Mouse (Mus musculus): ENCODE data around the gene Rab1a. TPM values are rescaled to one million over a fixed set of nuclear protein-coding genes. Genes with fewer than 3 reads are reported as not detected.

The Rab1a gene
- polyA plus RNA-seq, 1 experiment = 69.8 TPM

GRCm38 (mm10) chr11:20193100-20193736, 8.0 kb upstream of the Rab1a start:
- Histone ChIP-seq H3K4me3 (replicated peaks; ENCODE audit: extremely low read depth, low read depth, low read length) (no peak overlapping the region), H3K4me1 (ENCODE audit: control insufficient read depth, insufficient read depth, low read length) (peaks cover 10% of the 10 kb centered on the region)
- TF ChIP-seq CTCF (IDR thresholded peaks at IDR 0.05; ENCODE audit: insufficient read depth, low read length) (no peak), POLR2A (IDR thresholded peaks at IDR 0.05; ENCODE audit: borderline replicate concordance, extremely low read depth, low read depth, low read length) (peak; percentile 15; the same call in 1 of the 2 replicates)
- peak; percentile 24 for DNase-seq
- 45% methylated on average over 4 of the region's 4 CpGs for WGBS

DNA sequence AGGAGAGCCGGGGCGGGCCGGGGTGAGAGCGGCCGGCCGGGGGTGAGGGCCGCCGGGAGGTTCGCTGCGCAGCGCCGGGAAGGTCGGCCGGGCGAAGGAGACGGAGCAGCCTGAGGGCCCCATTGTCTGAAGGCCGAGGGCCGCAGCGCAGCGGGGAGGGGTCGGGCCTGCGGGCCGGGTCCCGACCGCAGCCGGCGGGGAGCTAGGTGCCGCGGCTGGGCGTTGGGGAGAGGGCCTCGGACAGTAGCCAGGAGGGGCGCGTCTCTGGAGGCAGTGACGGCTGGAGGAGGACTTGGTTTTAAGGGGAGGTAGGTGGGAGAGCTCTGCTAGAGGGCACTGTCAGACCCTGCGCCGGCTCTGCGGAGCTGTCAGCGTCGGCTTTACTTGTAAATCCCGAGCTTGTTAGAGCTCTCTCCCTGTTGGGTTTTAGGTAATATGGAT, 449 bp downstream of the Rab1a start:
- peak; percentile 69 for DNase-seq
- TF ChIP-seq CTCF (IDR thresholded peaks at IDR 0.05; ENCODE audit: insufficient read depth, low read length) = no peak
- no peak; the same call in 1 of the 2 replicates for TF ChIP-seq POLR2A (IDR thresholded peaks at IDR 0.05; ENCODE audit: borderline replicate concordance, extremely low read depth, low read depth, low read length)

GRCm38 (mm10) chr11:20202299-20203011, 1.2 kb downstream of the Rab1a start:
- DNase-seq = no peak
- Histone ChIP-seq H3K4me1 (ENCODE audit: control insufficient read depth, insufficient read depth, low read length) (peaks cover 29% of the 10 kb centered on the region), H3K4me3 (replicated peaks; ENCODE audit: extremely low read depth, low read depth, low read length) (peak overlapping the region; percentile 81)
- TF ChIP-seq POLR2A (IDR thresholded peaks at IDR 0.05; ENCODE audit: borderline replicate concordance, extremely low read depth, low read depth, low read length) (no peak), CTCF (IDR thresholded peaks at IDR 0.05; ENCODE audit: insufficient read depth, low read length) (no peak)
- 7% methylated on average over 7 of the region's 7 CpGs for WGBS

More for the DNA sequence above, 449 bp downstream of the Rab1a start:
- WGBS = 2% methylated on average over 40 of the region's 40 CpGs
- Histone ChIP-seq H3K4me3 (replicated peaks; ENCODE audit: extremely low read depth, low read depth, low read length) (peak overlapping the region; percentile 81), H3K4me1 (ENCODE audit: control insufficient read depth, insufficient read depth, low read length) (peaks cover 26% of the 10 kb centered on the region)

DNA sequence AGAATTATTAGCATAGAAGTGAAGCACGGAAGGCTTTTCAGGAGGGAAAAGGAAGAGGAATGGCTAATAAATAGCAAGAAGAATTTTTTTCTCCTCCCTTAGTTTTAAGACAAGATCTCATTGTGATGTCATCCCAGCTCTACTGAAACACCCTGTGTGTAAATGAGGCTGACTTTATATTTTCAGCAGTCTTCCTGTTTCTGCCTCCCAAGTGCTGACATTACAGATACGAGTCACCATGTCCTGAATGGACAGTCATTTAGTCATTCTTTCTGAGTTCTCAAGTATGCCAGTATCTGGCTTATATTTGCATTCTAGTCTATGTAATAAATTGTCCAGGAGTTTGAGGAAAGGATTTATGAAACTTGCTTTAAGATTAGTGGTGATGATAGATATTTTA, 3.1 kb downstream of the Rab1a start:
- peaks cover 40% of the 10 kb centered on the region for H3K4me1 ChIP-seq (ENCODE audit: control insufficient read depth, insufficient read depth, low read length)
- DNase-seq = no peak
- no peak overlapping the region for H3K4me3 ChIP-seq (replicated peaks; ENCODE audit: extremely low read depth, low read depth, low read length)
- no peak for TF ChIP-seq POLR2A (IDR thresholded peaks at IDR 0.05; ENCODE audit: borderline replicate concordance, extremely low read depth, low read depth, low read length)
- TF ChIP-seq CTCF (IDR thresholded peaks at IDR 0.05; ENCODE audit: insufficient read depth, low read length) = no peak
- 10% methylated on average over 2 of the region's 2 CpGs for WGBS

- DNase-seq = no peak
- WGBS = 42% methylated on average over 9 of the region's 9 CpGs
- Histone ChIP-seq H3K4me3 (replicated peaks; ENCODE audit: extremely low read depth, low read depth, low read length) (peak overlapping the region; percentile 20), H3K4me1 (ENCODE audit: control insufficient read depth, insufficient read depth, low read length) (peaks cover 46% of the 10 kb centered on the region)
- TF ChIP-seq POLR2A (IDR thresholded peaks at IDR 0.05; ENCODE audit: borderline replicate concordance, extremely low read depth, low read depth, low read length) = no peak
- TF ChIP-seq CTCF (IDR thresholded peaks at IDR 0.05; ENCODE audit: insufficient read depth, low read length) = no peak
Observed at GRCm38 (mm10) chr11:20204870-20205446, 3.7 kb downstream of the Rab1a start.

DNA sequence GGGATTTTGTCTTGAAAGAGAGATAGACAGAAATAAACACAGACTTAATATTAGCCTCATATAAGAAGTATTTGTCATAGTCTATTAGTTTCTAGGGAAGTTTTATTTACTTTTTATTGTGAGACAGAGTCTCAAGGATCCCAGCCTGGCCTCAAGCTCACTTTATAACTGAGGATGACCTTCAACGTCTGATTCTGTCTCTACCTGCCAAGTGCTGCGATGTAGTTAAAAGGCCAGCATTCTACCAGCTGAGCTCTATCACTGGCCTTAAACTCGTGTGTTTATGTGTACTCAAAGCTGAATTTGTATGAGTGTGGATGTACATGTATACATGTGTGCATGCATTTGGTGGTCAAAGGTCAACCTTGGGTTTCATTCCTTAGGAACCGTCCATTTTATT, 4.3 kb downstream of the Rab1a start:
- 19% methylated on average over 4 of the region's 4 CpGs for WGBS
- DNase-seq = no peak
- no peak overlapping the region for H3K4me3 ChIP-seq (replicated peaks; ENCODE audit: extremely low read depth, low read depth, low read length)
- peaks cover 51% of the 10 kb centered on the region for H3K4me1 ChIP-seq (ENCODE audit: control insufficient read depth, insufficient read depth, low read length)
- TF ChIP-seq POLR2A (IDR thresholded peaks at IDR 0.05; ENCODE audit: borderline replicate concordance, extremely low read depth, low read depth, low read length) = no peak
- no peak for TF ChIP-seq CTCF (IDR thresholded peaks at IDR 0.05; ENCODE audit: insufficient read depth, low read length)

- WGBS = 21% methylated on average over 2 of the region's 2 CpGs
- peaks cover 56% of the 10 kb centered on the region for H3K4me1 ChIP-seq (ENCODE audit: control insufficient read depth, insufficient read depth, low read length)
- no peak overlapping the region for H3K4me3 ChIP-seq (replicated peaks; ENCODE audit: extremely low read depth, low read depth, low read length)
- TF ChIP-seq POLR2A (IDR thresholded peaks at IDR 0.05; ENCODE audit: borderline replicate concordance, extremely low read depth, low read depth, low read length) (no peak), CTCF (IDR thresholded peaks at IDR 0.05; ENCODE audit: insufficient read depth, low read length) (no peak)
- no peak for DNase-seq
Observed at GRCm38 (mm10) chr11:20206626-20207223, 5.5 kb downstream of the Rab1a start.

GRCm38 (mm10) chr11:20207589-20207988, 6.4 kb downstream of the Rab1a start:
- Histone ChIP-seq H3K4me1 (ENCODE audit: control insufficient read depth, insufficient read depth, low read length) (peaks cover 56% of the 10 kb centered on the region), H3K4me3 (replicated peaks; ENCODE audit: extremely low read depth, low read depth, low read length) (no peak overlapping the region)
- 71% methylated on average over 2 of the region's 2 CpGs for WGBS
- DNase-seq = no peak
- no peak for TF ChIP-seq POLR2A (IDR thresholded peaks at IDR 0.05; ENCODE audit: borderline replicate concordance, extremely low read depth, low read depth, low read length)
- TF ChIP-seq CTCF (IDR thresholded peaks at IDR 0.05; ENCODE audit: insufficient read depth, low read length) = no peak

- 39% methylated on average over 2 of the region's 2 CpGs for WGBS
- no peak for DNase-seq
- TF ChIP-seq CTCF (IDR thresholded peaks at IDR 0.05; ENCODE audit: insufficient read depth, low read length) = no peak
- no peak for TF ChIP-seq POLR2A (IDR thresholded peaks at IDR 0.05; ENCODE audit: borderline replicate concordance, extremely low read depth, low read depth, low read length)
- peaks cover 39% of the 10 kb centered on the region for H3K4me1 ChIP-seq (ENCODE audit: control insufficient read depth, insufficient read depth, low read length)
- no peak overlapping the region for H3K4me3 ChIP-seq (replicated peaks; ENCODE audit: extremely low read depth, low read depth, low read length)
Observed at GRCm38 (mm10) chr11:20211838-20212237, 10.6 kb downstream of the Rab1a start.
